Mouse (Mus musculus) frontal cortex, postnatal 10 days (tissue): Measurements from ENCODE around the gene Lonrf3.

ENCODE experiments used
- DNase-seq, 2 experiments: peaks; one replicate each; pipeline ENCODE4 v3.0.0; 2022; ENCODE audit warnings: low spot score in 2 of 2, mixed read lengths in 1 of 2

Lonrf3 gene

GRCm38 (mm10) chrX:36328271-36329039 is at the start of gene Lonrf3:
TSS of gene Lonrf3 (plus strand) at chrX:36328353.
- peak in 1 of 2 experiments; percentile 54 for DNase-seq

- no peak for DNase-seq
These were observed 49.4 kb upstream of the Lonrf3 start for GRCm38 (mm10) chrX:36278750-36279149.

- DNase-seq: no peak
These were observed 16.7 kb upstream of the Lonrf3 start for GRCm38 (mm10) chrX:36311420-36311819.

GRCm38 (mm10) chrX:36327491-36328255 is 480 bp upstream of the Lonrf3 start:
- DNase-seq: peak in 1 of 2 experiments; percentile 20

GRCm38 (mm10) chrX:36329040-36329649 is 992 bp downstream of the Lonrf3 start:
- DNase-seq: peak in 1 of 2 experiments; percentile 11

- peak in 1 of 2 experiments; percentile 24 for DNase-seq
These were observed 1.8 kb downstream of the Lonrf3 start for GRCm38 (mm10) chrX:36329849-36330411.

GRCm38 (mm10) chrX:36352446-36352845 is 24.3 kb downstream of the Lonrf3 start:
- DNase-seq: no peak

GRCm38 (mm10) chrX:36385340-36385739 is 57.2 kb downstream of the Lonrf3 start:
- DNase-seq: no peak

GRCm38 (mm10) chrX:36389971-36390370 is 61.8 kb downstream of the Lonrf3 start:
- DNase-seq: peak in 1 of 2 experiments; percentile 23

- DNase-seq: no peak
These were observed 62.4 kb downstream of the Lonrf3 start for GRCm38 (mm10) chrX:36390503-36390902.

GRCm38 (mm10) chrX:36392672-36393071 is 64.5 kb downstream of the Lonrf3 start:
- DNase-seq: no peak

GRCm38 (mm10) chrX:36393279-36393678 is 65.1 kb downstream of the Lonrf3 start:
- no peak for DNase-seq

GRCm38 (mm10) chrX:36400980-36401379 is 72.8 kb downstream of the Lonrf3 start, which contains the start of gene Gm6268:
TSS of gene Gm6268 (plus strand) at chrX:36401280.
- DNase-seq: no peak

GRCm38 (mm10) chrX:36402316-36402715 is 74.2 kb downstream of the Lonrf3 start:
- DNase-seq: no peak
